Mouse (Mus musculus) liver, embryonic 15.5 days (tissue): ENCODE measurements around the gene Dnajc17. TPM values are rescaled to one million over a fixed set of nuclear protein-coding genes. Genes with fewer than 3 reads are reported as not detected.

ENCODE experiments used
- ATAC-seq: fragments of 200-750 bp; cut with Nextera tagmentation; 2 replicates; pipeline ENCODE4 v1.8.0; 2017; ENCODE audit warnings: moderate number of reproducible peaks, mild to moderate bottlenecking, moderate library complexity; ENCODE audit not compliant: insufficient read depth
- H3K27ac ChIP-seq: fragments of 300-500 bp; sonication (generic); replicated peaks from 2 replicates; pipeline ENCODE4 v1.5.1; 2015; ENCODE audit warnings: mild to moderate bottlenecking, inconsistent platforms
- H3K27me3 ChIP-seq: fragments of 300-500 bp; sonication (generic); 2 replicates; pipeline ENCODE4 v1.6.1; 2015; ENCODE audit warnings: mild to moderate bottlenecking, inconsistent platforms
- H3K36me3 ChIP-seq: fragments of 300-500 bp; sonication (generic); replicated peaks from 2 replicates; pipeline ENCODE4 v1.6.1; 2015; ENCODE audit warnings: moderate library complexity, mild to moderate bottlenecking, inconsistent platforms
- H3K4me1 ChIP-seq: fragments of 300-500 bp; sonication (generic); replicated peaks from 2 replicates; pipeline ENCODE4 v1.6.1; 2015; ENCODE audit warnings: inconsistent platforms
- H3K4me2 ChIP-seq: fragments of 300-500 bp; sonication (generic); 2 replicates; pipeline ENCODE4 v1.6.1; 2015; ENCODE audit warnings: moderate library complexity, mild to moderate bottlenecking, inconsistent platforms
- H3K4me3 ChIP-seq: fragments of 300-500 bp; sonication (generic); replicated peaks from 2 replicates; pipeline ENCODE4 v1.5.1; 2015; ENCODE audit warnings: mild to moderate bottlenecking, inconsistent platforms
- H3K9ac ChIP-seq: fragments of 300-500 bp; sonication (generic); 2 replicates; pipeline ENCODE4 v1.6.1; 2015; ENCODE audit warnings: moderate library complexity, mild to moderate bottlenecking, inconsistent platforms
- H3K9me3 ChIP-seq: fragments of 300-500 bp; sonication (generic); replicated peaks from 2 replicates; pipeline ENCODE4 v1.6.1; 2016; ENCODE audit warnings: inconsistent platforms
- WGBS: fragments of 180-500 bp; shearing (Covaris S2); methylation state at CpG from one replicate; pipeline ENCODE4 v1.1.7; 2015; ENCODE audit warnings: mixed read lengths; ENCODE audit not compliant: insufficient replicate concordance; 5-methylcytosine and 5-hydroxymethylcytosine counted together
- polyA plus RNA-seq: library from polyadenylated mRNA; unstranded; fragments of >200 nt; fragmentation: Nextera tagmentation; extraction: Ambion mirVana; gene quantifications from 2 replicates; pipeline ENCODE4 v1.2.1, GENCODE M21; 2015

Dnajc17 gene
- polyA plus RNA-seq, 1 experiment from 2014 or later = 7.0 TPM

DNA sequence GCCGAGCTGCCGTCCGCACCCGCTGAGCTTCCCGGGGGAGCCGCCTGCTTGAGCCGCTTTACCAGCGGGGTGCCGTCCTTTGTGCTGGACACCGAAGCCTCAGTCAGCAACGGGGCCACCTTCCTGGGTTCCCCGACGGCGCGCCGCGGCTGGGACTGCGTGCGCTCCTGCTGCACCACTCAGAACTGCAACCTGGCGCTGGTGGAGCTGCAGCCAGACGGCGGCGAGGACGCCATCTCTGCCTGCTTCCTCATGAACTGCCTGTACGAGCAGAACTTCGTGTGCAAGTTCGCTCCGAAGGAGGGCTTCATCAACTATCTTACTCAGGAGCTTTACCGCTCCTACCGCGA lies 29.3 kb upstream of the Dnajc17 start:
- H3K36me3 ChIP-seq = no peaks in the 10 kb centered on the region
- H3K27ac ChIP-seq = no peak overlapping the region
- WGBS = 5% methylated on average over 31 of the region's 31 CpGs
- peak overlapping the region; percentile 68 for H3K4me2 ChIP-seq
- peak overlapping the region; percentile 43 for H3K4me3 ChIP-seq
- H3K4me1 ChIP-seq = peaks cover 13% of the 10 kb centered on the region
- no peak overlapping the region for H3K9ac ChIP-seq
- H3K27me3 ChIP-seq = peaks cover 90% of the 10 kb centered on the region
- no peak for ATAC-seq
- no peaks in the 10 kb centered on the region for H3K9me3 ChIP-seq

- H3K4me1 ChIP-seq = peaks cover 13% of the 10 kb centered on the region
- H3K9me3 ChIP-seq = no peaks in the 10 kb centered on the region
- no peaks in the 10 kb centered on the region for H3K36me3 ChIP-seq
- ATAC-seq = no peak
- H3K9ac ChIP-seq = no peak within 1 kb of the TSS
- WGBS = 2% methylated on average over 73 of the region's 73 CpGs
- peak within 1 kb of the TSS; percentile 43 for H3K4me3 ChIP-seq
- peaks cover 90% of the 10 kb centered on the region for H3K27me3 ChIP-seq
- peak within 1 kb of the TSS; percentile 68 for H3K4me2 ChIP-seq
- no peak within 1 kb of the TSS for H3K27ac ChIP-seq
Observed at GRCm38 (mm10) chr2:119237210-119237870, 28.7 kb upstream of the Dnajc17 start, which contains the start of gene Spint1. TSS of gene Spint1 (plus strand) at chr2:119237362.

GRCm38 (mm10) chr2:119236682-119237209 lies 28.2 kb upstream of the Dnajc17 start:
- ATAC-seq = no peak
- Histone ChIP-seq H3K4me1 (peaks cover 13% of the 10 kb centered on the region), H3K27ac (no peak overlapping the region), H3K36me3 (no peaks in the 10 kb centered on the region), H3K9me3 (no peaks in the 10 kb centered on the region), H3K4me3 (peak overlapping the region; percentile 43), H3K27me3 (peaks cover 84% of the 10 kb centered on the region), H3K9ac (no peak overlapping the region), H3K4me2 (peak overlapping the region; percentile 68)
- WGBS = 16% methylated on average over 25 of the region's 25 CpGs

DNA sequence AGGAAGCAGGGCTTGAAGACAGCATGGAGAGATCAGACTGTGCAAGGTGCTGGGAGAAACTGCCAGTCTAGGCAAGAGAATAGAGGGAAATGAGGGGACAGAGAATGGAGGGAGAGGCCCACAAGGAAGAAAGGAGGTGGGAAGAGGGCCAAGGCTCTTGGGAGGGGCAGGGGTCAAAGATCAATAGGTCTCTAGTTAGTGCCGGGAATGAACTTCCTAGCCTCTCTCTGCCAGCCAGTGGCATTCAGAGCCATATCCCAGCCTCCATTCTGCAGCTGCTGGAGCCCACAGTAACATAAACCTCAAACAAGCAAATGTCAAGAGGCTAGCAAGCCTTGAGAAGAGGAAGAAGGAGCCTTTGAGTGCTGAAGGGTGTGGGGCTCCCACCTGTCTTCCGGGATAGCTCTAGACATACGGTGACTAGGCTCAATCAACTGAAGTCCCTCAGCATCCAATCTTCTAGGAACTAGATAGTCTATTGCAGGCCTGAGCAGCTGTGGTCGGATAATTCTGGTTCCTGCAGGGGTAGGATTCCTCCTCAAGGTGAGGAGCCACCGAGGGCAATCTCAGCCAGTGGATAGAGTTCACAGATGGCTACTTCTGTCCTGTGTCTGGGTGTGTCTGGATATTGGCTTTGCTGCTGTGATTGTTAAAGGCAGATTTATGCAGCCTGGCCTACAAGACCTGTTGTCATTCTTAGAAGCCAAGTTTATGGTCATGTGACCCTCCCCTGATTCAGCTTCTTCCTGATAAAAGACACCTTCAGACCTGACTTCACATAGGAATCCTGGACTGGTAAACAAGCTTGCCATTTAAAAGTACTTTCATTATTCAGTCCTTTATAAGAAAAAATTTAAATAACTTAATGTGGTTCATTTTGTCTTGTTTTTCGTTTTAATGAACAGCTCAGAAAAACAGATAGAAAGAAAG lies 21.4 kb upstream of the Dnajc17 start, which contains the start of gene Ppp1r14d:
TSS of gene Ppp1r14d (minus strand) at position 132 of the 930 bp plus-strand sequence.
- 59% methylated on average over 6 of the region's 6 CpGs for whole genome bisulfite sequencing
- Histone ChIP-seq H3K27me3 (peaks cover 25% of the 10 kb centered on the region), H3K4me2 (no peak within 1 kb of the TSS), H3K4me3 (no peak within 1 kb of the TSS), H3K4me1 (no peaks in the 10 kb centered on the region), H3K36me3 (no peaks in the 10 kb centered on the region), H3K27ac (no peak within 1 kb of the TSS), H3K9me3 (no peaks in the 10 kb centered on the region), H3K9ac (no peak within 1 kb of the TSS)
- no peak for ATAC-seq

DNA sequence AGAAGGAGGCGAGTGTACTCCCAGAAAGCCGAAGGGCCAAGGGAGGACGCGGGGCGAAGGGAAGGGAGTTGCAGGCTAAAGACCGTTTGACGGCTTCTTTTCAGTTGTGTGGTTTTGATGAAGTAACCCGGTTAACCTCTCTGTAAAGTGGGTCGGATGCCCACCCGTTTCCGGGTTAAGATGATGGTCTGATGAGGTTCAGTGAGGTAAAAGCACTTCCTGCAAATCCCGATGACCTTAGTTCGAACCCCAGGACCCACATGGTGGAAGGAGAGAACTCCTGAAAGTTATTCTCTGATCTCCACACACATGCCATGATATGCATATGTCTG lies 547 bp upstream of the Dnajc17 start:
- no peak for ATAC-seq
- no peaks in the 10 kb centered on the region for H3K27me3 ChIP-seq
- WGBS = 0% methylated on average over 13 of the region's 13 CpGs
- no peaks in the 10 kb centered on the region for H3K9me3 ChIP-seq
- H3K27ac ChIP-seq = peak overlapping the region; percentile 88
- peaks cover 14% of the 10 kb centered on the region for H3K36me3 ChIP-seq
- peaks cover 25% of the 10 kb centered on the region for H3K4me1 ChIP-seq
- H3K9ac ChIP-seq = peak overlapping the region; percentile 78
- H3K4me2 ChIP-seq = peak overlapping the region; percentile 85
- H3K4me3 ChIP-seq = peak overlapping the region; percentile 85

- H3K4me2 ChIP-seq = peak overlapping the region; percentile 85
- no peaks in the 10 kb centered on the region for H3K9me3 ChIP-seq
- ATAC-seq = no peak
- H3K9ac ChIP-seq = peak overlapping the region; percentile 78
- H3K27me3 ChIP-seq = no peaks in the 10 kb centered on the region
- H3K36me3 ChIP-seq = peaks cover 14% of the 10 kb centered on the region
- H3K4me3 ChIP-seq = peak overlapping the region; percentile 85
- peak overlapping the region; percentile 88 for H3K27ac ChIP-seq
- peaks cover 28% of the 10 kb centered on the region for H3K4me1 ChIP-seq
- 13% methylated on average over 6 of the region's 6 CpGs for WGBS
Observed at GRCm38 (mm10) chr2:119207961-119208343, 643 bp downstream of the Dnajc17 start.

- no peak overlapping the region for H3K4me3 ChIP-seq
- peaks cover 16% of the 10 kb centered on the region for H3K4me1 ChIP-seq
- no peak for ATAC-seq
- H3K4me2 ChIP-seq = no peak overlapping the region
- H3K27me3 ChIP-seq = no peaks in the 10 kb centered on the region
- no peaks in the 10 kb centered on the region for H3K9me3 ChIP-seq
- H3K27ac ChIP-seq = no peak overlapping the region
- H3K9ac ChIP-seq = no peak overlapping the region
- 58% methylated on average over 4 of the region's 4 CpGs for WGBS
- no peaks in the 10 kb centered on the region for H3K36me3 ChIP-seq
Observed at GRCm38 (mm10) chr2:119203871-119204460, 4.6 kb downstream of the Dnajc17 start.

- Histone ChIP-seq H3K4me1 (peaks cover 15% of the 10 kb centered on the region), H3K27ac (no peak overlapping the region), H3K27me3 (no peaks in the 10 kb centered on the region), H3K9ac (no peak overlapping the region), H3K4me2 (no peak overlapping the region), H3K36me3 (no peaks in the 10 kb centered on the region), H3K9me3 (no peaks in the 10 kb centered on the region), H3K4me3 (no peak overlapping the region)
- no peak for ATAC-seq
- WGBS = 50% methylated on average over 5 of the region's 5 CpGs
Observed at GRCm38 (mm10) chr2:119202914-119203453, 5.6 kb downstream of the Dnajc17 start.

- no peak for ATAC-seq
- no peaks in the 10 kb centered on the region for H3K27me3 ChIP-seq
- H3K9me3 ChIP-seq = no peaks in the 10 kb centered on the region
- H3K4me2 ChIP-seq = no peak overlapping the region
- H3K27ac ChIP-seq = no peak overlapping the region
- H3K9ac ChIP-seq = no peak overlapping the region
- H3K4me1 ChIP-seq = peaks cover 13% of the 10 kb centered on the region; the same call in 1 of the 2 replicates
- 78% methylated on average over 3 of the region's 3 CpGs for WGBS
- no peak overlapping the region for H3K4me3 ChIP-seq
- H3K36me3 ChIP-seq = no peaks in the 10 kb centered on the region
Observed at GRCm38 (mm10) chr2:119198934-119199333, 9.7 kb downstream of the Dnajc17 start.

DNA sequence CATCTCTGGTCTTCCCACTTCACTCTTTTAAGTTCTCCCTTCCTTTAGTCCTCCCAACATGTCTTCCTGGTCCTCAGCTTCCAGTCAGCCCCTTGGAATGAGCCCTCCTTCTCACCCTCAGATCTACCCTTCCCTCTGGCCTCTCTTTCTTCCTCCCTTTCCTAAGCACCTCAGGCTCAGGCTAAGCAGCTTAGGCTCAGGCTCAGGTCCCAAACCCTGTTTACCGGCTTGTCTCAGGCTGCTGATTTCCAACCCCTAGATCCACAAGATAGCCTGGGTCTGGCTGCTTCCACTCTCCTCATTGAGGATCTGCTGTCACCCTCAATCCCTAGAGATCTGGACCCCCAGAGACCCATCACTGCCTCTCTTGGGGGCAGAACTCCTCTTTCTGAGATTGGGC lies 10.5 kb downstream of the Dnajc17 start:
- H3K27me3 ChIP-seq = no peaks in the 10 kb centered on the region
- no peak overlapping the region for H3K9ac ChIP-seq
- no peak overlapping the region for H3K4me3 ChIP-seq
- H3K9me3 ChIP-seq = no peaks in the 10 kb centered on the region
- no peak for ATAC-seq
- no peaks in the 10 kb centered on the region for H3K36me3 ChIP-seq
- H3K4me1 ChIP-seq = peaks cover 10% of the 10 kb centered on the region; the same call in 1 of the 2 replicates
- whole genome bisulfite sequencing = 57% methylated on average over 1 of the region's 1 CpGs
- H3K27ac ChIP-seq = no peak overlapping the region
- no peak overlapping the region for H3K4me2 ChIP-seq

DNA sequence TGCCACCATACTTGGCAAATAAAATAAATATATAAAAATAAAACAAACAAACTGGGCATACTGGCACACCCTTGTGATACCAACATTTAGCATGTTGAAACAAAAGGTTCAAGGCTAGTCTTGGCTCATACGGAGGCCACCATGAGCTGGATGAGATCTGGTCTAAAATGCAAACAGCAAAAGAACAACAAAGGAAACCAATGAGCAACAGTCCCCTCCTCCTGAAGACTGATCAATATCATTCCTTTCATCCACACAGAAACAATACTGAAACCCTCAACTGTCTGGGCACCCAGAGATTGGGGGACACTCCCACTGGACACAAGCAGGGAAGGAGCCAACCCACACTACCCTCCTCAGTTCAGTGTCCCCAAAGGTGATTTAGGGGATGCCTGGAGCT lies 11.1 kb downstream of the Dnajc17 start:
- H3K4me2 ChIP-seq = no peak overlapping the region
- no peaks in the 10 kb centered on the region for H3K9me3 ChIP-seq
- H3K27ac ChIP-seq = no peak overlapping the region
- no peaks in the 10 kb centered on the region for H3K27me3 ChIP-seq
- no peak overlapping the region for H3K4me3 ChIP-seq
- no peak overlapping the region for H3K9ac ChIP-seq
- 70% methylated on average over 1 of the region's 1 CpGs for WGBS
- H3K36me3 ChIP-seq = no peaks in the 10 kb centered on the region
- ATAC-seq = no peak
- peaks cover 10% of the 10 kb centered on the region; the same call in 1 of the 2 replicates for H3K4me1 ChIP-seq
